Mouse (Mus musculus): ENCODE measurements around the gene Kcnt2. TPM values are rescaled to one million over a fixed set of nuclear protein-coding genes. Genes with fewer than 3 reads are reported as not detected.

Kcnt2 gene
- polyA plus RNA-seq, 1 experiment from 2014 or later: 0.63 TPM

DNA sequence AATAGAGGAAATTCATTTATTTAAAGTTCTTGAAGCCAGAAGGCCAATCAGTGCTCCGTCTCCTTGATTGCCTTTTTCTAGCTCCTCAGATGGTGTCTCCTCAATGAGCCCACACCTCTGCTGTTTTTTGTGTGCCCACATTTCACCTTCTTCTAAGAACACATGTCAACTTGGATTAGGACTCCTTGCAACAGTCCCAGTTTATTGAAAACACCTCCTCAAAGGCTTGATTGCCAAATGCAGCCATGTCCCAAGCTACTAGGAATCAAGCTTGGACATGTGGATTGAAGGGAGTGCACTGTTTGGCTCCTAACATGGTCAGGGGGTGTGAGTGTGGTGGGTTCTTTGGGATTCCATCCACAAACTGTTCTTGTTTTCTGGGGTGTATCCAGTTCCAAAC lies 245.4 kb downstream of the Kcnt2 start:
- Histone ChIP-seq H3K9me3 (ENCODE audit: control insufficient read depth) (no peaks in the 10 kb centered on the region), H3K27ac (ENCODE audit: low read depth, low read length) (no peak overlapping the region), H3K27me3 (replicated peaks; ENCODE audit: control insufficient read depth, insufficient read depth, low read length) (no peaks in the 10 kb centered on the region), H3K36me3 (ENCODE audit: control insufficient read depth, insufficient read depth) (no peaks in the 10 kb centered on the region), H3K9ac (ENCODE audit: low read depth, low read length) (no peak overlapping the region), H3K4me2 (replicated peaks; ENCODE audit: low read depth) (no peak overlapping the region), H3K4me1 (replicated peaks; ENCODE audit: control insufficient read depth, insufficient read depth, low read length) (no peaks in the 10 kb centered on the region), H3K4me3 (ENCODE audit: low read depth, low read length) (no peak overlapping the region)
- TF ChIP-seq CTCF (IDR thresholded peaks at IDR 0.05; ENCODE audit: low read depth): no peak
- ATAC-seq: no peak
- 80% methylated on average over 1 of the region's 1 CpGs for WGBS

DNA sequence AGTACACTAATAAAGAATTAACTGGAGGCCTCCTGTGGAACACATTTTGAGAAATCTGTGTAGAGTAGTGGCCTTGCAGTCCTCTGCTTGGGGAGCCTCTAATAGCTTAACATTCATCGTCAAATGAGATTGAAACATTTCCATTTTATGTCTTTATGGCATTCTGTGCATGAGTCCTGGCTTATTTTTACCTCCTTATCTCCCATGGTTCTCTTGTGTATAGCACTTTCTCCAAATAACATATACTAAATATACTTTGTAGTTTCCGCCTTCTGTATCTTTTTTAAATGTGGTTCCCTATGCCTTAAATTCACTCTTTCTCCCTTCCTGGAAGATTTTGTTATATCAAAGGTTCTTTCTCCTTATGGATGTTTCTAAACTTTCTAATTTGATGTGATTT lies 246.3 kb downstream of the Kcnt2 start:
- no peaks in the 10 kb centered on the region for H3K27me3 ChIP-seq (replicated peaks; ENCODE audit: control insufficient read depth, insufficient read depth, low read length)
- H3K27ac ChIP-seq (ENCODE audit: low read depth, low read length): no peak overlapping the region
- 55% methylated on average over 2 of the region's 2 CpGs for WGBS
- H3K4me3 ChIP-seq (ENCODE audit: low read depth, low read length): no peak overlapping the region
- no peaks in the 10 kb centered on the region for H3K9me3 ChIP-seq (ENCODE audit: control insufficient read depth)
- no peak for ATAC-seq
- H3K9ac ChIP-seq (ENCODE audit: low read depth, low read length): no peak overlapping the region
- H3K4me2 ChIP-seq (replicated peaks; ENCODE audit: low read depth): no peak overlapping the region
- TF ChIP-seq CTCF (IDR thresholded peaks at IDR 0.05; ENCODE audit: low read depth): no peak
- no peaks in the 10 kb centered on the region for H3K36me3 ChIP-seq (ENCODE audit: control insufficient read depth, insufficient read depth)
- no peaks in the 10 kb centered on the region for H3K4me1 ChIP-seq (replicated peaks; ENCODE audit: control insufficient read depth, insufficient read depth, low read length)

DNA sequence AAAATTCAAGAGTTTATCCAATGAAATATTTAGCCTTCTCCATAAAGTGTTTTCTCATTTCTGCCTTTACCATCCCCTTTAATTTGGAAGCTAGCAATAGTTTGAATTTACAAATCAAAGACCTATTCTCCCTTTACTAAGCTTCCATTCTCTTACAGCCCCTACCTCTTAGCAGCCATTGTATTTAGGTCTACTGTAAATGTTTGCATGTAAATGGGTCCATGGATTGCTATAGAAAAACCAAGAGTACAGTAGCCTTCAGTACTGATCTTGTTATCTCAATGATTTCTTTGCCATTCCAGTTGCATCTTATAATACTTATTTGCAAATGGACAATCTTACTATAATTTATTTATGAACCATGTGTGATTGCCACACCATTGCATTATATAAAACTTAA lies 267.5 kb downstream of the Kcnt2 start:
- no peaks in the 10 kb centered on the region for H3K27me3 ChIP-seq (replicated peaks; ENCODE audit: control insufficient read depth, insufficient read depth, low read length)
- no peak for ATAC-seq
- H3K9me3 ChIP-seq (ENCODE audit: control insufficient read depth): no peaks in the 10 kb centered on the region
- no peak for TF ChIP-seq CTCF (IDR thresholded peaks at IDR 0.05; ENCODE audit: low read depth)
- no peak overlapping the region for H3K4me2 ChIP-seq (replicated peaks; ENCODE audit: low read depth)
- H3K36me3 ChIP-seq (ENCODE audit: control insufficient read depth, insufficient read depth): no peaks in the 10 kb centered on the region
- no peak overlapping the region for H3K27ac ChIP-seq (ENCODE audit: low read depth, low read length)
- H3K9ac ChIP-seq (ENCODE audit: low read depth, low read length): no peak overlapping the region
- no peak overlapping the region for H3K4me3 ChIP-seq (ENCODE audit: low read depth, low read length)
- no peaks in the 10 kb centered on the region for H3K4me1 ChIP-seq (replicated peaks; ENCODE audit: control insufficient read depth, insufficient read depth, low read length)

DNA sequence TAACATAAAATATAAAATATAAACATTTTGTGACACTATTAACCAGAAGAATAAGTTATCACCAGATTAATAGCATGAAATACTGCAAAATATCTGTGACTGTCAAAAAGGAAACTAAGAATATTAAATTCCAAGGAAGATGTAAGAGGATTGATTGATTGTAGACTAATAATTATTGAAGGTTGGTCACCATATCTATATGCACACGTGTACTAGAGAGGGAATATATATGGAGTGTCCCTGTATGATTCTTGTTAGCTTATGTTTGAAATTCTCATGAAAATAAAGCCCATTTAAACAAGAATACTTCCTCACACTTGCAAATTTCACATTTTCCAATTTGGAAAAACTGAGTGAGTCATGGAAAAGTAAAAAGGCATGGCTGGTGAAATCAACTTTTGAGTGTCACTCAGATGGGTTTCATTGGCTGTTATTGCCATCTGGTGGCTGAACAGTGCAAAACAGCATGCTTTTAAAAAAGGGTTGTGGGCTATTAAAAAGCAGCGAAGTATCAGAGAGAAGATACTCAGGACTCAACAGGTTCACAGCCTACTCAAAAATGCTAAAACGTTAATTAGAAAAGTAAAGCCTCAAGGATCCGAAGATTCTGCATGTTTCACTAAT lies 285.4 kb downstream of the Kcnt2 start:
- no peak overlapping the region for H3K4me2 ChIP-seq (replicated peaks; ENCODE audit: low read depth)
- H3K27ac ChIP-seq (ENCODE audit: low read depth, low read length): no peak overlapping the region
- no peaks in the 10 kb centered on the region for H3K9me3 ChIP-seq (ENCODE audit: control insufficient read depth)
- ATAC-seq: no peak
- H3K9ac ChIP-seq (ENCODE audit: low read depth, low read length): no peak overlapping the region
- H3K36me3 ChIP-seq (ENCODE audit: control insufficient read depth, insufficient read depth): no peaks in the 10 kb centered on the region
- H3K27me3 ChIP-seq (replicated peaks; ENCODE audit: control insufficient read depth, insufficient read depth, low read length): no peaks in the 10 kb centered on the region
- H3K4me3 ChIP-seq (ENCODE audit: low read depth, low read length): no peak overlapping the region
- H3K4me1 ChIP-seq (replicated peaks; ENCODE audit: control insufficient read depth, insufficient read depth, low read length): no peaks in the 10 kb centered on the region
- peak; percentile 86 for TF ChIP-seq CTCF (IDR thresholded peaks at IDR 0.05; ENCODE audit: low read depth)
- WGBS: 31% methylated on average over 4 of the region's 4 CpGs

DNA sequence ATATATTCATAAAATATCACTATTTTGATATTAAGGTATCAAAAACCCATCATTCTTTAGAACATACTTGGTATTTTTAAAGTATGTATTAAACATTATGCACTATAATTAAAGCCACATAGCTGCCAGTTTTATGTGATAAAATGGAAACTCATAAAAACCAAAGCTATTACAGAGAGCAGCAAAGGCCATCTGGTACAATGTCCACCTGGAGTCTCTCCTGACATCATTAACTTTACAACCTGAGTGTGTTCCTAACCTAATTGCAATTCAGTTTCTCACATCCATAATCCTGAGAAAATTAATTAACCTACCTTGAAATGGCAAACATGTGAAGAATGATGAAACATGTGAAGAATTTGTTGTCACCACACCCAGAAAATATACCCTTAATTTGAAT lies 288.9 kb downstream of the Kcnt2 start:
- Histone ChIP-seq H3K4me3 (ENCODE audit: low read depth, low read length) (no peak overlapping the region), H3K9ac (ENCODE audit: low read depth, low read length) (no peak overlapping the region), H3K36me3 (ENCODE audit: control insufficient read depth, insufficient read depth) (no peaks in the 10 kb centered on the region), H3K27me3 (replicated peaks; ENCODE audit: control insufficient read depth, insufficient read depth, low read length) (no peaks in the 10 kb centered on the region), H3K27ac (ENCODE audit: low read depth, low read length) (no peak overlapping the region), H3K4me2 (replicated peaks; ENCODE audit: low read depth) (no peak overlapping the region), H3K9me3 (ENCODE audit: control insufficient read depth) (no peaks in the 10 kb centered on the region), H3K4me1 (replicated peaks; ENCODE audit: control insufficient read depth, insufficient read depth, low read length) (no peaks in the 10 kb centered on the region)
- TF ChIP-seq CTCF (IDR thresholded peaks at IDR 0.05; ENCODE audit: low read depth): no peak
- ATAC-seq: peak; percentile 68

DNA sequence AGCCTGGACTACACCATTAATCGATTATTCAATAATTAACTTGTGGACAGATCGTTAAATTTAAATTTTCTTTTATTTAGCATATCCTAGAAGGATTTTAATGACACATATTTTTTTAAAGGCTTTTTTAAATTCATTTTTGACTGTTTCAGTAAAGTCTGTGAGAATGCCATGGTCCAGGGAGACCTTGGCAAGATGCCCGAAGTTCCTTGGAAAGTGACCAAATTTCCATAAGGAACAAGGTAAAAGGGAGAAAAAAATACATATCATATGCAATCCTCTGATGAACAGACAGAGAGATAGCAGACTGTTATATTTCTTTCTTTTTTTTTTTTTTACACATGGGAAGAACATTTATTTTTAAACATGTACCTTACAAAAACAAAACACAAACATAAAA lies 296.1 kb downstream of the Kcnt2 start:
- H3K4me2 ChIP-seq (replicated peaks; ENCODE audit: low read depth): no peak overlapping the region
- no peaks in the 10 kb centered on the region for H3K9me3 ChIP-seq (ENCODE audit: control insufficient read depth)
- H3K36me3 ChIP-seq (ENCODE audit: control insufficient read depth, insufficient read depth): no peaks in the 10 kb centered on the region
- H3K4me1 ChIP-seq (replicated peaks; ENCODE audit: control insufficient read depth, insufficient read depth, low read length): no peaks in the 10 kb centered on the region
- ATAC-seq: no peak
- H3K27ac ChIP-seq (ENCODE audit: low read depth, low read length): no peak overlapping the region
- no peak overlapping the region for H3K4me3 ChIP-seq (ENCODE audit: low read depth, low read length)
- no peaks in the 10 kb centered on the region for H3K27me3 ChIP-seq (replicated peaks; ENCODE audit: control insufficient read depth, insufficient read depth, low read length)
- WGBS: 89% methylated on average over 3 of the region's 3 CpGs
- no peak for TF ChIP-seq CTCF (IDR thresholded peaks at IDR 0.05; ENCODE audit: low read depth)
- H3K9ac ChIP-seq (ENCODE audit: low read depth, low read length): no peak overlapping the region

DNA sequence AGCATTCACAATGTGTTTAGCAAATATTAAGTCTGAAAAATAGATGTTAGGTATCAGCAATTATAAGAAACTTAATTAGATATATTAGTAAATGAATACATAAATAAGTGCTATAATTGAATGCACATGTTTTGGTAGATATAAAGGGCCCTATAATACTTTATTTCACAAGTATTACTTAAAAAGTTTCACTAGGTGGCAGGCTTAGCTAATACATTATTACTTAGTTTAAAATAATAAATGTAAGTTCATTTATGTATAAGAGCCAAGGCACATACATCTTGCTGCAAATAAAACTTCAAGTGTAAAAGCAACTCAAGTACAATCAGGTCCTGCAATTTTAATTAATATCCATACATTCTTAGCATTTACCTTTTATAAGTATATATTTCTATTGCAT lies 302.8 kb downstream of the Kcnt2 start:
- Histone ChIP-seq H3K36me3 (ENCODE audit: control insufficient read depth, insufficient read depth) (no peaks in the 10 kb centered on the region), H3K4me3 (ENCODE audit: low read depth, low read length) (no peak overlapping the region), H3K4me1 (replicated peaks; ENCODE audit: control insufficient read depth, insufficient read depth, low read length) (no peaks in the 10 kb centered on the region), H3K9me3 (ENCODE audit: control insufficient read depth) (no peaks in the 10 kb centered on the region), H3K27ac (ENCODE audit: low read depth, low read length) (no peak overlapping the region), H3K27me3 (replicated peaks; ENCODE audit: control insufficient read depth, insufficient read depth, low read length) (no peaks in the 10 kb centered on the region), H3K4me2 (replicated peaks; ENCODE audit: low read depth) (no peak overlapping the region), H3K9ac (ENCODE audit: low read depth, low read length) (no peak overlapping the region)
- no peak; the same call in 1 of the 2 replicates for TF ChIP-seq CTCF (IDR thresholded peaks at IDR 0.05; ENCODE audit: low read depth)
- no peak for ATAC-seq

Measured in intestine, postnatal 0 days (tissue).